Mouse (Mus musculus): ENCODE measurements around the gene Map4k1. TPM values are rescaled to one million over a fixed set of nuclear protein-coding genes. Genes with fewer than 3 reads are reported as not detected.

Gene Map4k1
- total and polyA plus RNA-seq, 3 experiments, result 0.37 to 2.2 (median 1.3) TPM

- no peak for DNase-seq
These were observed 44.3 kb downstream of the Map4k1 start for GRCm38 (mm10) chr7:29026195-29026594.

- DNase-seq, result no peak
These were observed 45.0 kb downstream of the Map4k1 start for GRCm38 (mm10) chr7:29026811-29027210.

- no peak for DNase-seq
These were observed 46.9 kb downstream of the Map4k1 start for GRCm38 (mm10) chr7:29028761-29029160.

- no peak for DNase-seq
These were observed 48.1 kb downstream of the Map4k1 start for GRCm38 (mm10) chr7:29029690-29030656.

GRCm38 (mm10) chr7:29031641-29032040 is 49.8 kb downstream of the Map4k1 start:
- DNase-seq, result no peak

GRCm38 (mm10) chr7:29032685-29033084 is 50.8 kb downstream of the Map4k1 start:
- DNase-seq, result no peak

- no peak for DNase-seq
These were observed 55.4 kb downstream of the Map4k1 start for GRCm38 (mm10) chr7:29037261-29037660.

GRCm38 (mm10) chr7:29039604-29039984 is 57.7 kb downstream of the Map4k1 start:
- peak; percentile 82 for DNase-seq

GRCm38 (mm10) chr7:29039985-29040661 is 58.3 kb downstream of the Map4k1 start:
- no peak for DNase-seq

- no peak for DNase-seq
These were observed 59.3 kb downstream of the Map4k1 start for GRCm38 (mm10) chr7:29041194-29041593.

GRCm38 (mm10) chr7:29043016-29043673 is 61.3 kb downstream of the Map4k1 start:
- DNase-seq, result peak; percentile 80

- DNase-seq, result no peak
These were observed 61.8 kb downstream of the Map4k1 start for GRCm38 (mm10) chr7:29043674-29044057.

GRCm38 (mm10) chr7:29044302-29044701 is 62.5 kb downstream of the Map4k1 start:
- DNase-seq, result no peak

GRCm38 (mm10) chr7:29046533-29046932 is 64.7 kb downstream of the Map4k1 start:
- DNase-seq, result no peak

GRCm38 (mm10) chr7:29048070-29048469 is 66.2 kb downstream of the Map4k1 start:
- DNase-seq, result no peak

GRCm38 (mm10) chr7:29048615-29049014 is 66.8 kb downstream of the Map4k1 start:
- DNase-seq, result no peak

GRCm38 (mm10) chr7:29050797-29051196 is 68.9 kb downstream of the Map4k1 start:
- DNase-seq, result no peak

- DNase-seq, result no peak
These were observed 71.0 kb downstream of the Map4k1 start for GRCm38 (mm10) chr7:29052821-29053220.

Measured in adrenal gland, adult 2 months (tissue).